Mouse (Mus musculus) C2C12 (cell line): ENCODE measurements around the gene Cacna2d3.

Experiments used
- CEBPB ChIP-seq: IDR thresholded peaks from one replicate; pipeline ENCODE4 v1.6.1; 2011; ENCODE audit warnings: low read depth, mild to moderate bottlenecking, control low read depth, moderate library complexity
- CTCF ChIP-seq: IDR thresholded peaks from one replicate; pipeline ENCODE4 v1.5.1; 2011; ENCODE audit not compliant: control insufficient read depth, insufficient read depth, insufficient read length
- MAX ChIP-seq: IDR thresholded peaks from one replicate; pipeline ENCODE4 v1.6.1; 2011; ENCODE audit warnings: mild to moderate bottlenecking, control low read depth
- USF1 ChIP-seq: IDR thresholded peaks from one replicate; pipeline ENCODE4 v1.6.1; 2011; ENCODE audit warnings: low read depth, mild to moderate bottlenecking, control low read depth, moderate library complexity

DNA sequence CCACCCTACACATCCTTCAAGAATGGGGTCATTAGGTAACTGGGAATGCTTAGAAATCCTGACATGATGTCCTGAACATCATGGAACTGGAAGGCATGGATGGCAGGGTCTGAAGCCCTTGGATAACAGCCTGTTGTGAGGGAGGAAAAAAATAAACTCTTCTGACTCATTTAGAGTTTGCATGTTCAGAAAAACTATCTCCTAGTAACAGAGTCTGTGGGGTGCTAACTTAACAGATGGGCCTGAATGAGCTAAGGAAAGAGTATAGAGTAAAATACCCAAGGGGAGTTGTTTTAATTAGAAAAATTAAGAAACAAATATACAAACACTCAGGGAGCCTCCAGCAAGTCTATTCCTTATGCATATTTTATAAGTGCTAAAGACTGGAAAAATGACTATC lies 286.5 kb downstream of the Cacna2d3 start:
- TF ChIP-seq MAX (no peak), CTCF (no peak), CEBPB (no peak), USF1 (no peak)
